ENCODE assay signal across 8 mouse cellular contexts in the genomic region with DNA sequence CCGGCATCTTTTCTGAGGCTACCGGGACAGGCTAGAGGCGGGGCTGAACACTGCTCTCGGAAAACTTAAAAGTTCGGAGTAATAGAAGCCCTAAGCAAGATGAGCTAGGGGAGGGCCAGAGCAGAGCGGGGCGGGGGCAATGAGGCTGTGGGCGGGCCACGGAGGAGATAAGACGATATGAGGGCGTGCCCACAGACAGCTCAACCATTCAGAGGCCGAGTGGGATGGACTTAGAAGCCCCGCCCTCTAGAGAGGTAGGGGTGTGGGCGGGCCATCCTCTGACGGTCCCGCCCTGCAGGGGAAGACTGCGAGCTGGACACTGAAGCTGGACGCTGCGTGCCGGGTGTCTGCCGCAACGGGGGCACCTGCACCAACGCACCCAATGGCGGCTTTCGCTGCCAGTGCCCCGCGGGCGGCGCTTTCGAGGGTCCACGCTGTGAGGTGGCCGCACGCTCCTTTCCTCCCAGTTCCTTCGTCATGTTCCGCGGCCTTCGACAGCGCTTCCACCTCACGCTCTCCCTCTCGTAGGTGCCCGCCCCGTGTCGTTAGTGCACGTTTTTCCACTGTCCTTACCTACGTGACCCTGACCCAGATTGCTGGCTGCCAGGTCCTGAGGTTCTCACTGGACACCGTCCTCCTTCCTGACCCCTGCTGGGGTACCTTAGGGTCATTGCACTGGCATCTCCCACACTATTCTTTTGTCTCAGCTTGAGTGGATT. TPM values are rescaled to one million over a fixed set of nuclear protein-coding genes. Genes with fewer than 3 reads are reported as not detected.
A peak's percentile ranks its signal among the peaks of the same experiment; 100 is the strongest.
DNase-seq lines count a peak whose midpoint lies in the region; ATAC-seq and TF ChIP-seq lines count a peak whose summit lies in the region.

No protein-coding gene starts in this region.

- peaks cover 29% of the 10 kb centered on the region for H3K4me1 ChIP-seq in E14TG2a.4 (replicated peaks; ENCODE audit: low read depth, low read length)
- H3K4me1 ChIP-seq in forebrain, embryonic 15.5 days: peaks cover 55% of the 10 kb centered on the region
- peaks cover 12% of the 10 kb centered on the region for H3K4me1 ChIP-seq in lung, adult 2 months (ENCODE audit: control insufficient read depth, insufficient read depth, low read length)
- H3K4me1 ChIP-seq in neural tube, embryonic 14.5 days (ENCODE audit: control insufficient read depth, insufficient read depth, low read length): peaks cover 37% of the 10 kb centered on the region
- peaks cover 19% of the 10 kb centered on the region for H3K4me1 ChIP-seq in testis, adult 2 months (ENCODE audit: control insufficient read depth, insufficient read depth, low read length)

- peaks cover 54% of the 10 kb centered on the region for H3K27me3 ChIP-seq in E14TG2a.4 (ENCODE audit: insufficient read depth, low read length)
- peaks cover 22% of the 10 kb centered on the region; the same call in 1 of the 2 replicates for H3K27me3 ChIP-seq in forebrain, embryonic 15.5 days
- H3K27me3 ChIP-seq in neural tube, embryonic 14.5 days (ENCODE audit: control insufficient read depth, insufficient read depth, low read length): no peaks in the 10 kb centered on the region; the same call in 1 of the 2 replicates
- H3K27me3 ChIP-seq in testis, adult 2 months (ENCODE audit: control insufficient read depth, insufficient read depth, low read length): no peaks in the 10 kb centered on the region

- H3K9me3 ChIP-seq in E14TG2a.4 (ENCODE audit: low read length): no peaks in the 10 kb centered on the region
- H3K9me3 ChIP-seq in forebrain, embryonic 15.5 days: no peaks in the 10 kb centered on the region
- H3K9me3 ChIP-seq in neural tube, embryonic 14.5 days (ENCODE audit: control insufficient read depth, low read length): no peaks in the 10 kb centered on the region

- peak; percentile 92 for ATAC-seq in forebrain, embryonic 15.5 days (replicated peaks)
- peak; percentile 93 for ATAC-seq in neural tube, embryonic 14.5 days (ENCODE audit: low read depth)

- 6% methylated on average over 46 of the region's 46 CpGs for WGBS in forebrain, embryonic 15.5 days
- WGBS in lung, adult 2 months: 4% methylated on average over 46 of the region's 46 CpGs
- WGBS in neural tube, embryonic 14.5 days: 7% methylated on average over 41 of the region's 46 CpGs

- peak; percentile 87 for DNase-seq in cerebellum, adult 11-12 months
- peak; percentile 77 for DNase-seq in heart, postnatal 25 days (ENCODE audit: low spot score)
- DNase-seq in layer of hippocampus, adult 18-20 months (ENCODE audit: low spot score in 2 of 2): peak; percentile 64 to 77
- peak; percentile 85 for DNase-seq in lung, adult 2 months

- no peak overlapping the region for H3K27ac ChIP-seq in forebrain, embryonic 15.5 days (replicated peaks)
- no peak overlapping the region for H3K27ac ChIP-seq in neural tube, embryonic 14.5 days (ENCODE audit: low read depth, low read length)
- no peak overlapping the region for H3K27ac ChIP-seq in testis, adult 2 months (ENCODE audit: control insufficient read depth, insufficient read depth, low read depth, low read length)

- no peak overlapping the region for H3K9ac ChIP-seq in forebrain, embryonic 15.5 days (replicated peaks)
- no peak overlapping the region for H3K9ac ChIP-seq in neural tube, embryonic 14.5 days (replicated peaks; ENCODE audit: low read depth, low read length)

- TF ChIP-seq CTCF in E14TG2a.4 (conservative IDR thresholded peaks at IDR 0.05; ENCODE audit: low read length): no peak
- TF ChIP-seq CTCF in lung, adult 2 months (IDR thresholded peaks at IDR 0.05; ENCODE audit: insufficient read depth, low read length): no peak
- no peak for TF ChIP-seq CTCF in testis, adult 2 months (IDR thresholded peaks at IDR 0.05; ENCODE audit: control insufficient read depth, insufficient read depth, insufficient replicate concordance, low read depth, low read length)

- intact Hi-C loops in heart, postnatal 25 days (cut with DNase I): no loop called here

- peak overlapping the region; percentile 50 for H3K4me2 ChIP-seq in forebrain, embryonic 15.5 days (replicated peaks)
- H3K4me2 ChIP-seq in neural tube, embryonic 14.5 days (ENCODE audit: low read depth, low read length): peak overlapping the region; percentile 52

- no peak for TF ChIP-seq POLR2A in lung, adult 2 months (IDR thresholded peaks at IDR 0.05; ENCODE audit: borderline replicate concordance, extremely low read depth, low read depth, low read length)
- TF ChIP-seq POLR2A in testis, adult 2 months (IDR thresholded peaks at IDR 0.05; ENCODE audit: control insufficient read depth, low read depth, low read length): no peak

- H3K36me3 ChIP-seq in E14TG2a.4 (ENCODE audit: insufficient read depth, low read length): peaks cover 72% of the 10 kb centered on the region
- peaks cover 81% of the 10 kb centered on the region for H3K36me3 ChIP-seq in forebrain, embryonic 15.5 days
- peaks cover 59% of the 10 kb centered on the region for H3K36me3 ChIP-seq in neural tube, embryonic 14.5 days (ENCODE audit: control insufficient read depth, insufficient read depth, low read length)
- no peaks in the 10 kb centered on the region for H3K36me3 ChIP-seq in testis, adult 2 months (ENCODE audit: control insufficient read depth, insufficient read depth, low read length)

- peak overlapping the region; percentile 84 for H3K4me3 ChIP-seq in E14TG2a.4 (replicated peaks; ENCODE audit: low read length)
- H3K4me3 ChIP-seq in forebrain, embryonic 15.5 days: peak overlapping the region; percentile 26
- H3K4me3 ChIP-seq in lung, adult 2 months (replicated peaks; ENCODE audit: extremely low read depth, low read depth, low read length): peak overlapping the region; percentile 56
- peak overlapping the region; percentile 23 for H3K4me3 ChIP-seq in neural tube, embryonic 14.5 days (ENCODE audit: low read depth, low read length)
- peak overlapping the region; percentile 6 for H3K4me3 ChIP-seq in testis, adult 2 months (ENCODE audit: control insufficient read depth, low read depth, low read length)

RNA-seq across cellular contexts. Expression of a gene that starts 6.4 kb away (rescaled TPM):
- polyA plus RNA-seq in forebrain, embryonic 15.5 days (2015; fragmentation: Nextera tagmentation; extraction: Ambion mirVana): 16.7 and 20.0 TPM in 2 replicates
- total RNA-seq in heart, postnatal 25 days (2021): under 1 TPM; 0.03 to 0.23 TPM
- total RNA-seq in layer of hippocampus, adult 18-20 months (2021): 10 to 100 TPM; 54.6 to 58.6 TPM
- polyA plus RNA-seq in lung, adult 2 months (2012; rRNA removed): 0.71 and 0.73 TPM in 2 replicates
- 18.5 and 21.6 TPM in 2 replicates for polyA plus RNA-seq in neural tube, embryonic 14.5 days (2014; fragmentation: Nextera tagmentation; extraction: Ambion mirVana)
- 1.2 and 1.3 TPM in 2 replicates for polyA plus RNA-seq in testis, adult 2 months (2012; rRNA removed)

RNA-seq across cellular contexts. Expression of a gene that starts 20.5 kb away (rescaled TPM):
- 9.0 and 9.8 TPM in 2 replicates for polyA plus RNA-seq in forebrain, embryonic 15.5 days (2015; fragmentation: Nextera tagmentation; extraction: Ambion mirVana)
- total RNA-seq in heart, postnatal 25 days (2021): 10 to 100 TPM; 27.4 to 28.7 TPM
- 10 to 100 TPM; 13.8 to 16.1 TPM for total RNA-seq in layer of hippocampus, adult 18-20 months (2021)
- 12.6 and 17.0 TPM in 2 replicates for polyA plus RNA-seq in lung, adult 2 months (2012; rRNA removed)
- polyA plus RNA-seq in neural tube, embryonic 14.5 days (2014; fragmentation: Nextera tagmentation; extraction: Ambion mirVana): 21.9 and 22.2 TPM in 2 replicates
- polyA plus RNA-seq in testis, adult 2 months (2012; rRNA removed): 7.2 and 8.4 TPM in 2 replicates

RNA-seq across cellular contexts. Expression of a gene that starts 24.4 kb away (rescaled TPM):
- polyA plus RNA-seq in forebrain, embryonic 15.5 days (2015; fragmentation: Nextera tagmentation; extraction: Ambion mirVana): 21.1 and 21.2 TPM in 2 replicates
- 1 to 10 TPM; 7.9 to 8.3 TPM for total RNA-seq in heart, postnatal 25 days (2021)
- total RNA-seq in layer of hippocampus, adult 18-20 months (2021): 10 to 100 TPM; 75.6 to 78.8 TPM
- polyA plus RNA-seq in lung, adult 2 months (2012; rRNA removed): 34.1 and 42.9 TPM in 2 replicates
- polyA plus RNA-seq in neural tube, embryonic 14.5 days (2014; fragmentation: Nextera tagmentation; extraction: Ambion mirVana): 25.4 and 30.0 TPM in 2 replicates
- polyA plus RNA-seq in testis, adult 2 months (2012; rRNA removed): 5.6 and 5.9 TPM in 2 replicates

RNA-seq across cellular contexts. Expression of a gene that starts 49.0 kb away (rescaled TPM):
- 206 and 208 TPM in 2 replicates for polyA plus RNA-seq in forebrain, embryonic 15.5 days (2015; fragmentation: Nextera tagmentation; extraction: Ambion mirVana)
- 10 to 100 TPM; 21.1 to 26.4 TPM for total RNA-seq in heart, postnatal 25 days (2021)
- total RNA-seq in layer of hippocampus, adult 18-20 months (2021): 100 to 1,000 TPM; 240 to 270 TPM
- polyA plus RNA-seq in lung, adult 2 months (2012; rRNA removed): 66.1 and 69.4 TPM in 2 replicates
- polyA plus RNA-seq in neural tube, embryonic 14.5 days (2014; fragmentation: Nextera tagmentation; extraction: Ambion mirVana): 268 and 320 TPM in 2 replicates
- 49.7 and 54.0 TPM in 2 replicates for polyA plus RNA-seq in testis, adult 2 months (2012; rRNA removed)

Comparison
In these comparisons a context has a peak if more than half of its experiments do, and no peak if none do; other contexts are left out.
1. H3K4me3 ChIP-seq: peak in every context shown above with its lines; median percentile 84 in E14TG2a.4; 56 in lung, adult 2 months; 26 in forebrain, embryonic 15.5 days; 23 in neural tube, embryonic 14.5 days; 6 in testis, adult 2 months.